Mouse (Mus musculus): ENCODE data around the gene Cd44.

DNA sequence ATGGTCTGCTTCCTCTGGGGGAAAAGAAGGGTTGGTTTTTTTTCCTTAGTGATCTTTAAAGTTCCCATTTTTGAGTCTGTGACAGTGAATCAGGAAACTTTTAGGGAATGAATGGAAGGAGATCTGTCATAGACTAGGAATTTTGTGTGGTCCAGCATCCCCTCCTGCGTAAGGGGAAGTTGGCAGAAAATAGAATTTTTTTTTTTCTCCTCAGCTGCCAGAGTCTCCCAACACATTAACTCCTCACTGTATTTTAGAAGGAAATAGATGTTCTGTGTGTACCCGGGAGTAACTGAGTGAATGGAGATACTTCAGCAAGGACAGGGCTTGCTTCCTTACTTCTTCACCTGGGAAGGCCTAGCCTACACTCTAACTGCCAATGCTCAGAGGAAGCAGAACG, 2.9 kb downstream of the Cd44 start:
- TF ChIP-seq POLR2A (IDR thresholded peaks at IDR 0.05; ENCODE audit: control insufficient read depth, extremely low read depth, insufficient read depth, low read length, poor library complexity) = no peak
- no peak for TF ChIP-seq CTCF (IDR thresholded peaks at IDR 0.05; ENCODE audit: borderline replicate concordance, control insufficient read depth, extremely low read depth, insufficient read depth, low read length, poor library complexity)

Data from thymus, adult 2 months (tissue).